11 mouse cellular contexts compared by ENCODE assay signal in the genomic region with DNA sequence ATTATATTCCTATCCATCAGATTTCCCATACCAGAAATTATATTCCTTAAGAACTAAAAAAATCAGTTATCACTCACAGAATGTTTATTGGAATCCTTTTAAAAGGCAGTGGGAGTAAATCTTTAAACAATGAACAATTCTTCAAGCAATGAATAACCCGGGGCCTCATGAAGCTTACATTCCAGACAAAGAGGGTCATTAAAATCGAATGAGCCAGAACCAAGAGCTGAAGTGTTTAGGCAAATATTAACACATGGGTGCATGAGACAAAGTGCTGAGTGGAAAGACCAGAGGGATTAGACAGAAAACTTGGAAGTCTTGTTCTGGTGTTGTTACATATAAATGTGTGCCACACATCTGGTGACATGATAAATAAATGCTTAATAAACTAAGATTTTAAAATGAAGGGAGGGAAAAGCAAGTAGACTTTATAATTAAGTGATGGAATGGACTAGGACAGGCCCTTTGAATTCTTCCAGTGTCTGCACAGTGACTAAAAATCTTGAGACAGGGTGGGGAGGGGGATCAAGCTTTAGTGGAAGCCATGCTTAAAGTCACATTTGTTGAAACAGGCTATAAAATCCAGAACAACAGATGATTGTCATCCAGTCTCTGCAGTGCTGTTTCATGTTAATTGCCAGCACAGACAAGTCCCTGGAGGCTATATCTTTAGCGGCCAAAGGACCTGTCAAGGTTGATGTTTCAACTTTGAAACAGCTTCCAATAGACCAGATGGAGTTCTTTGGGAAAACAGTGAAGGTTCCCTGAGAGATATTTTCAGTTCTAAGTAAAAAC.
DNase-seq lines count a peak whose midpoint lies in the region; ATAC-seq lines count a peak whose summit lies in the region.
"Had no signal": no experiment of that assay in that cellular context is flagged by ENCODE, and none has a peak within 500 bp of the region (broad histone marks: within the 10 kb centered on the region; RNA-seq: fewer than 3 reads in every experiment).

No protein-coding gene starts in this region.

- peak; percentile 23; the same call in 1 of the 2 replicates for ATAC-seq in heart, embryonic 16.5 days (replicated peaks; ENCODE audit: extremely low read depth, insufficient read depth, low FRiP score)
- ATAC-seq in liver, embryonic 11.5 days (replicated peaks; ENCODE audit: low FRiP score): no peak
- ATAC-seq: inflammation-experienced regulatory T-cells, adult 6 months had no signal

- H3K4me2 ChIP-seq in heart, embryonic 16.5 days (ENCODE audit: low read depth, low read length): no peak overlapping the region
- H3K4me2 ChIP-seq in liver, embryonic 11.5 days: no peak overlapping the region
- H3K4me2 ChIP-seq: stomach, embryonic 15.5 days had no signal

- H3K27me3 ChIP-seq in heart, embryonic 16.5 days (ENCODE audit: control insufficient read depth, insufficient read depth, low read length): no peaks in the 10 kb centered on the region
- H3K27me3 ChIP-seq in liver, embryonic 11.5 days (replicated peaks; ENCODE audit: control insufficient read depth, insufficient read depth, low read length): no peaks in the 10 kb centered on the region
- H3K27me3 ChIP-seq: stomach, embryonic 15.5 days had no signal

- H3K9ac ChIP-seq in heart, embryonic 16.5 days (ENCODE audit: low read length): no peak overlapping the region
- no peak overlapping the region for H3K9ac ChIP-seq in liver, embryonic 11.5 days (ENCODE audit: low read depth, low read length)
- H3K9ac ChIP-seq: stomach, embryonic 15.5 days had no signal

- intact Hi-C loops in heart, postnatal 25 days (cut with DNase I): no loop called here

- no peaks in the 10 kb centered on the region for H3K36me3 ChIP-seq in heart, embryonic 16.5 days (ENCODE audit: control insufficient read depth, insufficient read depth)
- no peaks in the 10 kb centered on the region for H3K36me3 ChIP-seq in liver, embryonic 11.5 days (ENCODE audit: control insufficient read depth, insufficient read depth, low read length)
- H3K36me3 ChIP-seq: stomach, embryonic 15.5 days had no signal

- no peak overlapping the region for H3K27ac ChIP-seq in heart, embryonic 16.5 days (ENCODE audit: low read length)
- H3K27ac ChIP-seq in liver, embryonic 11.5 days (ENCODE audit: low read depth, low read length): no peak overlapping the region
- H3K27ac ChIP-seq: gastrocnemius, adult 2 months; stomach, embryonic 15.5 days had no signal

- H3K9me3 ChIP-seq in heart, embryonic 16.5 days (replicated peaks; ENCODE audit: control insufficient read depth, low read length): no peaks in the 10 kb centered on the region
- H3K9me3 ChIP-seq in liver, embryonic 11.5 days (ENCODE audit: control insufficient read depth, low read length): no peaks in the 10 kb centered on the region
- H3K9me3 ChIP-seq: stomach, embryonic 15.5 days had no signal

- H3K4me1 ChIP-seq in heart, embryonic 16.5 days (ENCODE audit: control insufficient read depth, insufficient read depth, low read length): peaks cover 7% of the 10 kb centered on the region; the same call in 1 of the 2 replicates
- H3K4me1 ChIP-seq in liver, embryonic 11.5 days (replicated peaks; ENCODE audit: control insufficient read depth, insufficient read depth, low read length): no peaks in the 10 kb centered on the region
- H3K4me1 ChIP-seq: stomach, embryonic 15.5 days had no signal

- peak; percentile 68 for DNase-seq in heart, adult 11 months
- DNase-seq in heart, postnatal 25 days (ENCODE audit: low spot score): no peak
- peak; percentile 87 for DNase-seq in brain, adult 2 months (ENCODE audit: low read depth, low spot score)
- peak; percentile 7 to 71 for DNase-seq in kidney, postnatal 36 days
- DNase-seq in urinary bladder, postnatal 25 days (ENCODE audit: low spot score): no peak
- DNase-seq in liver, embryonic 11.5 days (ENCODE audit: low spot score): no peak
- DNase-seq in adrenal gland, postnatal 25 days: no peak
- DNase-seq: gastrocnemius, adult 2 months had no signal

- WGBS in heart, embryonic 16.5 days: 36% methylated on average over 3 of the region's 3 CpGs
- WGBS in liver, embryonic 11.5 days: 74% methylated on average over 3 of the region's 3 CpGs

- no peak overlapping the region for H3K4me3 ChIP-seq in heart, embryonic 16.5 days (ENCODE audit: low read length)
- H3K4me3 ChIP-seq in liver, embryonic 11.5 days (ENCODE audit: low read depth, low read length): no peak overlapping the region
- H3K4me3 ChIP-seq: gastrocnemius, adult 2 months; stomach, embryonic 15.5 days had no signal

Comparison
In these comparisons a context has a peak if more than half of its experiments do, and no peak if none do; other contexts are left out.
1. DNase-seq: peak in heart, adult 11 months (single experiment), brain, adult 2 months (single experiment) and kidney, postnatal 36 days (2 of 2); none in heart, postnatal 25 days (single experiment), urinary bladder, postnatal 25 days (single experiment), liver, embryonic 11.5 days (single experiment) and adrenal gland, postnatal 25 days (single experiment).